Mouse (Mus musculus): ENCODE measurements around the gene Ly9. TPM values are rescaled to one million over a fixed set of nuclear protein-coding genes. Genes with fewer than 3 reads are reported as not detected.

Ly9 gene
- polyA plus RNA-seq (2015; fragmentation: Nextera tagmentation; extraction: Ambion mirVana): 0.51 and 0.60 TPM in 2 replicates

DNA sequence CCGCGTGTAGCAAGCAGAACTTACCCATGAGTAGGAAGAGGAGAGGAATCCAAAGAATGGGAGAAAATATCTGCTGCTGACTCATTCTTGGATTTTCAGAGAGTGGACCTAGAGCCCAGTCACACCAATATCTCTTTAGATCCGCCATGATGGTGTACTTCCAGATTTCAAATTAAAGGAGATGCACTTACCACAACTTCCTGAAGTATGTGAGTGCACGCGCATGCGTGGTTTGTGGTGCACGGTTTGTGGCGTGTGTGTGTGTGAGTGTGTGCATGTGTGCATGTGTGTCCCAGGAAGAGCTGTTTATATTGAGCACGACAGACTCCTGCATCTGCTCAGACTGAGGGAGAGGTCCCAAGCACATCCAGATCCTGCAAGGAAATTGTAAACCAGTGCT is at the start of gene Ly9:
TSS of gene Ly9 (minus strand) at position 235 of the 400 bp plus-strand sequence.
- no peak within 1 kb of the TSS for H3K9ac ChIP-seq (ENCODE audit: low read depth, low read length)
- H3K27ac ChIP-seq (ENCODE audit: low read length): no peak within 1 kb of the TSS
- WGBS: 79% methylated on average over 9 of the region's 9 CpGs
- H3K27me3 ChIP-seq (replicated peaks; ENCODE audit: control insufficient read depth, insufficient read depth, low read length): no peaks in the 10 kb centered on the region
- no peak for ATAC-seq
- no peaks in the 10 kb centered on the region for H3K9me3 ChIP-seq (ENCODE audit: control insufficient read depth, low read length)
- H3K4me3 ChIP-seq (ENCODE audit: low read length): no peak within 1 kb of the TSS
- H3K4me2 ChIP-seq (ENCODE audit: low read depth, low read length): no peak within 1 kb of the TSS
- H3K36me3 ChIP-seq (ENCODE audit: control insufficient read depth, insufficient read depth, low read length): no peaks in the 10 kb centered on the region
- no peaks in the 10 kb centered on the region for H3K4me1 ChIP-seq (ENCODE audit: control insufficient read depth, insufficient read depth, low read length)

DNA sequence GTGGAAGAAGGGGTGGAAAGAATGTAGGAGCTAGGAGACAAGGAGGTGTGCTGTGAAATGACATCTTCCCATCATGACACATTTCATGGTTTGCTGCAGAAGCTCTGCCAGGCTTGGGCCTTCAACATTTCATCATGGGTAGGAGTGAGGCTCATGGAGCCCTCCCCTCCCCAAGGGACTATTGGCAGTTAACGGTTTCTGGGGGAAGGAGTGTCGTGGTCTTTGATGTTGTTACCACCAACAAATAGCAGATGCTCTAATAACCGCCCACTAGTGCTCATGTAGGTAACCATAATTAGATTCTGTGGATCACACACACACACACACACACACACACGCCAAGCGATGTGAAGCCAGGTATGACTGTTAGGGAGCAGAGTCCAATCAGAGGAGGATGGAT is 45.5 kb upstream of the Ly9 start, which contains the start of gene Slamf7:
TSS of gene Slamf7 (minus strand) at position 302 of the 400 bp plus-strand sequence.
- no peaks in the 10 kb centered on the region for H3K36me3 ChIP-seq (ENCODE audit: control insufficient read depth, insufficient read depth, low read length)
- no peaks in the 10 kb centered on the region for H3K27me3 ChIP-seq (replicated peaks; ENCODE audit: control insufficient read depth, insufficient read depth, low read length)
- no peaks in the 10 kb centered on the region for H3K4me1 ChIP-seq (ENCODE audit: control insufficient read depth, insufficient read depth, low read length)
- no peak for ATAC-seq
- H3K9ac ChIP-seq (ENCODE audit: low read depth, low read length): no peak within 1 kb of the TSS
- H3K4me2 ChIP-seq (ENCODE audit: low read depth, low read length): no peak within 1 kb of the TSS
- no peak within 1 kb of the TSS for H3K27ac ChIP-seq (ENCODE audit: low read length)
- no peaks in the 10 kb centered on the region for H3K9me3 ChIP-seq (ENCODE audit: control insufficient read depth, low read length)
- no peak within 1 kb of the TSS for H3K4me3 ChIP-seq (ENCODE audit: low read length)
- WGBS: 82% methylated on average over 5 of the region's 5 CpGs

DNA sequence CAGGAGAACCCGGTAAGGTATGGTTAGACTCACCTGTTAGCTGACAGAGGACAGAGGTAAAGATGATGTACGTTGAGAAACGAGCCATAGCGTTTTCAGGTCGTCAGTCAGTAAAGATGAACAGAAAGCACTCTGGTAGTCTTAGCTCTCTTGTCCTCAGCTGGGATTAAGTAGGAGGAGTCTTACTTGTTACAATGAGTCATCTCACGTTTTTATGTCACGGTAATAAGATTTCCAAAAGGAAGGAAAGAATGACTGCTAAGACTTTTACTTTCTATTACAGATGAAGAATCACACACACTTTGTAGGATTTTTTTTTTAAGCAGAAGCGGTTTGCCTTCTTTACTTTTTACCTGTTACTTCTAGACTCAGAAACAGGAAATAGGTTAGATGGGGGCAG is 41.6 kb upstream of the Ly9 start:
- no peaks in the 10 kb centered on the region for H3K27me3 ChIP-seq (replicated peaks; ENCODE audit: control insufficient read depth, insufficient read depth, low read length)
- H3K4me2 ChIP-seq (ENCODE audit: low read depth, low read length): no peak overlapping the region
- 68% methylated on average over 8 of the region's 8 CpGs for WGBS
- no peaks in the 10 kb centered on the region for H3K4me1 ChIP-seq (ENCODE audit: control insufficient read depth, insufficient read depth, low read length)
- H3K4me3 ChIP-seq (ENCODE audit: low read length): no peak overlapping the region
- no peaks in the 10 kb centered on the region for H3K36me3 ChIP-seq (ENCODE audit: control insufficient read depth, insufficient read depth, low read length)
- H3K27ac ChIP-seq (ENCODE audit: low read length): no peak overlapping the region
- H3K9me3 ChIP-seq (ENCODE audit: control insufficient read depth, low read length): no peaks in the 10 kb centered on the region
- ATAC-seq: no peak
- H3K9ac ChIP-seq (ENCODE audit: low read depth, low read length): no peak overlapping the region

DNA sequence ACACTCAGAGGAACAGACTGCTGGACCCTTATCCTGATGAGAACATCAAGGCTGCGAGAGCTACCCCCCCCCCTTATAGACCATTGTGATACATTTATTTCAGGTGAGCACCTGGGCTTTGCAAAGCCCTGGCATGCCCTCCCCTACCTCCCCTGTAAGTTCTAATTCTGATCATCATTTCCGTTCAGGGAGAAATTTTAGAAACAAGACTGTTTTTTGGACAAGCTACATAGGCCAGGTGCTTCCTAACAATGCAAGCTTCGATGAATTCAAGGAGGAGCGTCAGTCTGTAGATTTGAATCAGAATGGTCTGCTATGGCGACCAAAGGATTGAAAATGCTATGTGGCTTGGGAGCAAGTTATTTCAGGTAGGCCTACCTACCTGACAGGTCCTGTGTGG is 40.5 kb upstream of the Ly9 start:
- Histone ChIP-seq H3K4me3 (ENCODE audit: low read length) (no peak overlapping the region), H3K27me3 (replicated peaks; ENCODE audit: control insufficient read depth, insufficient read depth, low read length) (no peaks in the 10 kb centered on the region), H3K9ac (ENCODE audit: low read depth, low read length) (no peak overlapping the region), H3K27ac (ENCODE audit: low read length) (no peak overlapping the region), H3K4me2 (ENCODE audit: low read depth, low read length) (no peak overlapping the region), H3K9me3 (ENCODE audit: control insufficient read depth, low read length) (no peaks in the 10 kb centered on the region), H3K36me3 (ENCODE audit: control insufficient read depth, insufficient read depth, low read length) (no peaks in the 10 kb centered on the region), H3K4me1 (ENCODE audit: control insufficient read depth, insufficient read depth, low read length) (no peaks in the 10 kb centered on the region)
- WGBS: 88% methylated on average over 5 of the region's 5 CpGs
- no peak for ATAC-seq

DNA sequence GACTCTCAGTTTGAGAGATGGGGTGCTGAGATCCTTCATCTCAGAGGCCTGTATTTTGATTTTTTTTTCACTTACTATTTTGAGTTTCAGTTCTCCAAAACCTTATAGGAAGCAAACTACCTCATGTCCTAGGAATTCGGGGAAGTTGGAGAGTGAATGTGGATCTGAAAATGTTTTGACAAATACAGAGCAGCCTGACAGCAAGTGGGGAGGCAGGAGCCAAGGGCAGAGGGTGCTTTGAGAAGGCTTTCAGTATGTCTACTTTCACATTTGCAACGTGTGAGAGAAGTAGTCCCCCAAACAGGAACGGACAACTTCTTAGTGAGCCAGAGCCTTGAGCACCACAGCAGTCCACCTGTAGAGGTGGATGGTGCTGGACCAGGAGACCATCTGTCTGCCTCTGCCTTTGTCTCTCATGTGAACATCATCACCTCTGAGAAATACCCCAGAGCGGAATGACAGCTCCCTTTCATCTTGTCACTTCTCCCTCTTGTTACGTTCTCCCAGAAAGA is 39.3 kb upstream of the Ly9 start:
- Histone ChIP-seq H3K4me2 (ENCODE audit: low read depth, low read length) (no peak overlapping the region), H3K9ac (ENCODE audit: low read depth, low read length) (no peak overlapping the region), H3K4me1 (ENCODE audit: control insufficient read depth, insufficient read depth, low read length) (no peaks in the 10 kb centered on the region), H3K27me3 (replicated peaks; ENCODE audit: control insufficient read depth, insufficient read depth, low read length) (no peaks in the 10 kb centered on the region), H3K27ac (ENCODE audit: low read length) (no peak overlapping the region), H3K36me3 (ENCODE audit: control insufficient read depth, insufficient read depth, low read length) (no peaks in the 10 kb centered on the region), H3K9me3 (ENCODE audit: control insufficient read depth, low read length) (no peaks in the 10 kb centered on the region), H3K4me3 (ENCODE audit: low read length) (no peak overlapping the region)
- no peak for ATAC-seq
- WGBS: 67% methylated on average over 5 of the region's 5 CpGs

DNA sequence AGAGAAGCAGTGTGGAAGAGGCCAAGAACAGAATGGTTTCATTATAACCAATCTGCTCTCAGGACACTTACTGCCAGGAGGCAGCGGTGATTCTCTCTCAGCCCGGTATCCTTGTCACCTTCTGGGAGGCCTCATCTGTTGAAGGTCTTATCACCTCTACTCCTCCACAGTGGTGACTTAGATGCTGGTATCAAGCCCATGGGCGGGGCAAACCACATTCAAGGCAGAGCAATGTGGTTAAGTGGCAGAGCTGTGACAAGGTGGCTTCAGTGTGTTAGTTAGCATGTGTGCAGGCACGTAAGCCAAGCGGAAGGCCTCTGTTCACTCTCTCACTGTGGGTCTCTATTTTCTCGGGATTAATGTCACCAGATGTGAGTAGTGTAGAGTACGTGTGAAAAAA is 36.4 kb upstream of the Ly9 start:
- Histone ChIP-seq H3K9ac (ENCODE audit: low read depth, low read length) (no peak overlapping the region), H3K9me3 (ENCODE audit: control insufficient read depth, low read length) (no peaks in the 10 kb centered on the region), H3K4me2 (ENCODE audit: low read depth, low read length) (no peak overlapping the region), H3K36me3 (ENCODE audit: control insufficient read depth, insufficient read depth, low read length) (no peaks in the 10 kb centered on the region), H3K4me3 (ENCODE audit: low read length) (no peak overlapping the region), H3K27me3 (replicated peaks; ENCODE audit: control insufficient read depth, insufficient read depth, low read length) (no peaks in the 10 kb centered on the region), H3K27ac (ENCODE audit: low read length) (no peak overlapping the region), H3K4me1 (ENCODE audit: control insufficient read depth, insufficient read depth, low read length) (no peaks in the 10 kb centered on the region)
- no peak for ATAC-seq
- WGBS: 78% methylated on average over 7 of the region's 7 CpGs

DNA sequence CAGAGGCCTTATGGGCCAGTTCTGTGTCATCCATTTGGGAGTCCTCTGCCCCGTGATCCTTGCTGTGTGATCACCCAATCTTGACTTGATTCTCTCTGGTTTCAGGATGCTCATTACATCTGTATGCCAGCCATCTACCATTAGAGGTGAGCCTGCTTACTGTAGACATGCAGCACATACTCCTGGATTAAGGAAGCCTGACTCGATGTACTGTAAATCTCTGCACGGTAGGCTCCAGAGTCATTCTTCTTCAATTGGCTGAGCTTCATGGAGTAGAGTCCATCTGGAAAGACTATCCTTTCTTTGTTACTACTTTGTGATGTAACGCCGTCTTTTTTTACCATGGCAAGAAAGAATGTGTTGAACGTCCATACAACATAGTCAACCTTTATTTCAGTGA is 33.6 kb upstream of the Ly9 start:
- H3K4me1 ChIP-seq (ENCODE audit: control insufficient read depth, insufficient read depth, low read length): no peaks in the 10 kb centered on the region
- H3K9me3 ChIP-seq (ENCODE audit: control insufficient read depth, low read length): no peaks in the 10 kb centered on the region
- no peaks in the 10 kb centered on the region for H3K36me3 ChIP-seq (ENCODE audit: control insufficient read depth, insufficient read depth, low read length)
- no peak overlapping the region for H3K4me2 ChIP-seq (ENCODE audit: low read depth, low read length)
- H3K27ac ChIP-seq (ENCODE audit: low read length): no peak overlapping the region
- no peak overlapping the region for H3K4me3 ChIP-seq (ENCODE audit: low read length)
- H3K27me3 ChIP-seq (replicated peaks; ENCODE audit: control insufficient read depth, insufficient read depth, low read length): no peaks in the 10 kb centered on the region
- 91% methylated on average over 6 of the region's 6 CpGs for WGBS
- no peak overlapping the region for H3K9ac ChIP-seq (ENCODE audit: low read depth, low read length)
- no peak for ATAC-seq

DNA sequence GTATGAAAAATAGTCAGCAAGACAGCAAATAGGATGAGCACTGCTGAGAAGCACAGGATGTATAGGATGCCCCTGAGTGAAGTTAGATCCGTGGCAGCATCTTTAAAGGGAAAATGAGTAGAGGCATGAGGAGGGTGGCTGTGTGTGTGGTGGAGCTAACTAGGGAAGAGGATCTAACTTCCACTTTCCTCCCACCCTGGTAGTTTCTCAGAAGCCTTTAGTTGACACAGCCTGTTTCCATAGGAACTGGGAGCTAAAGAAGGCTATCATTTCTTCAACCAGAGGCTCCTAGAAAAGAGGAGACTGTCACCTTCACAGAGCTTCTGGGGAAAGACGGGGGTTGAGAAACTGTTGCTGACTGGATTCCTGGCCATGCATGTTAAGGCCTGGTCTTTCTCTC is 31.5 kb upstream of the Ly9 start:
- Histone ChIP-seq H3K27ac (ENCODE audit: low read length) (no peak overlapping the region), H3K9me3 (ENCODE audit: control insufficient read depth, low read length) (no peaks in the 10 kb centered on the region), H3K36me3 (ENCODE audit: control insufficient read depth, insufficient read depth, low read length) (no peaks in the 10 kb centered on the region), H3K9ac (ENCODE audit: low read depth, low read length) (no peak overlapping the region), H3K4me2 (ENCODE audit: low read depth, low read length) (no peak overlapping the region), H3K4me3 (ENCODE audit: low read length) (no peak overlapping the region), H3K27me3 (replicated peaks; ENCODE audit: control insufficient read depth, insufficient read depth, low read length) (no peaks in the 10 kb centered on the region), H3K4me1 (ENCODE audit: control insufficient read depth, insufficient read depth, low read length) (no peaks in the 10 kb centered on the region)
- ATAC-seq: no peak
- WGBS: 70% methylated on average over 2 of the region's 2 CpGs

DNA sequence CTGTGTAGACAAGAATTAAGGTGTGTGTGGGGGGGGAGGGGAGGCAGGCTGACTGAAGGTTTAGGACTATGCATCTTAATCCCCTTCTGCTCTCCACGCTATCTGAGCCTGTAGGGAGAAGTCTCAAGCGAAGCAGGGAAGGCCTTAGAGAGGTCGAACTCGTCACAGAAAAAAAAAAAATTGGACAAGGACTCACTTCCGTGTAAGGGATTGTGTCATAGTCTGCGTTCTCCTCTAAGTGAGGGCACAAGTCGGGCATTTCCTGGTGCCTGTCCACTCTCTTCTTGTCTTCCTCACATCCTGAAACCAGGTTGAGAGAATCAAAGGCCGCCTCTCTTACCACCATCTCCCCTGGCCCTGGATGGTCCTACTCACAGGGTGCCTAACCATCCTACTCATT is 29.9 kb upstream of the Ly9 start:
- Histone ChIP-seq H3K36me3 (ENCODE audit: control insufficient read depth, insufficient read depth, low read length) (no peaks in the 10 kb centered on the region), H3K4me1 (ENCODE audit: control insufficient read depth, insufficient read depth, low read length) (no peaks in the 10 kb centered on the region), H3K4me3 (ENCODE audit: low read length) (no peak overlapping the region), H3K27ac (ENCODE audit: low read length) (no peak overlapping the region), H3K27me3 (replicated peaks; ENCODE audit: control insufficient read depth, insufficient read depth, low read length) (no peaks in the 10 kb centered on the region), H3K9ac (ENCODE audit: low read depth, low read length) (no peak overlapping the region), H3K4me2 (ENCODE audit: low read depth, low read length) (no peak overlapping the region), H3K9me3 (ENCODE audit: control insufficient read depth, low read length) (no peaks in the 10 kb centered on the region)
- no peak for ATAC-seq
- WGBS: 75% methylated on average over 8 of the region's 8 CpGs

DNA sequence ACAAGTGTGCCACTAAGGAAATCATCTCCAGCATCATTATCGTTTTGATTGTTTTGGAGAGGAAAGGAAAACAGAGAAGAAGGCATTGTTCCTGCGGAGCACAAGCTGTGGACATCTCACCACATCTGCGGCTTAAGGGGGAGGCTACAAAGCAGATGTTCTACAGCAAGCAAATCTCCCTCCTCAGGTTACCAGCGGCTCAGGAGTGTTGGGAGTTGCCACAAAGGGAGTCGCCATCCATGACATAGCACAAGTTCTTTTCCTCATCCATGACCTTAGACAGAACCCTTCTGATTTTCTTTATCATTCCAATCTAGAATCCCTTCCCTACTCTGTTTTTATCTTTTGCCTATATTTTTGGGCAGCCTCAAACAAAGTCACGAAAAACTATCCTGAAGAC is 28.5 kb upstream of the Ly9 start:
- H3K4me3 ChIP-seq (ENCODE audit: low read length): no peak overlapping the region
- no peaks in the 10 kb centered on the region for H3K27me3 ChIP-seq (replicated peaks; ENCODE audit: control insufficient read depth, insufficient read depth, low read length)
- no peak overlapping the region for H3K9ac ChIP-seq (ENCODE audit: low read depth, low read length)
- WGBS: 56% methylated on average over 6 of the region's 6 CpGs
- H3K9me3 ChIP-seq (ENCODE audit: control insufficient read depth, low read length): no peaks in the 10 kb centered on the region
- H3K27ac ChIP-seq (ENCODE audit: low read length): no peak overlapping the region
- no peaks in the 10 kb centered on the region for H3K36me3 ChIP-seq (ENCODE audit: control insufficient read depth, insufficient read depth, low read length)
- H3K4me1 ChIP-seq (ENCODE audit: control insufficient read depth, insufficient read depth, low read length): no peaks in the 10 kb centered on the region
- H3K4me2 ChIP-seq (ENCODE audit: low read depth, low read length): no peak overlapping the region
- no peak for ATAC-seq
